Mouse (Mus musculus) lung, adult 2 months (tissue): ENCODE measurements at regions not wholly inside any gene's neighbourhood (a gene's known extent, or its start where the extent isn't known, plus 50 kb on each side); places are given as distances from the start of the nearest gene placed in this dataset.

Experiments used
- CTCF ChIP-seq: fragments of 200-500 bp; IDR thresholded peaks from 2 replicates; pipeline ENCODE4 v1.5.1; 2011; ENCODE audit warnings: mild to moderate bottlenecking, low read length, control low read depth; ENCODE audit not compliant: insufficient read depth
- POLR2A ChIP-seq: fragments of 200-500 bp; IDR thresholded peaks from 2 replicates; pipeline ENCODE4 v1.6.1; 2011; ENCODE audit warnings: low read depth, mild to moderate bottlenecking, control low read depth, low read length, borderline replicate concordance; ENCODE audit errors: extremely low read depth

DNA sequence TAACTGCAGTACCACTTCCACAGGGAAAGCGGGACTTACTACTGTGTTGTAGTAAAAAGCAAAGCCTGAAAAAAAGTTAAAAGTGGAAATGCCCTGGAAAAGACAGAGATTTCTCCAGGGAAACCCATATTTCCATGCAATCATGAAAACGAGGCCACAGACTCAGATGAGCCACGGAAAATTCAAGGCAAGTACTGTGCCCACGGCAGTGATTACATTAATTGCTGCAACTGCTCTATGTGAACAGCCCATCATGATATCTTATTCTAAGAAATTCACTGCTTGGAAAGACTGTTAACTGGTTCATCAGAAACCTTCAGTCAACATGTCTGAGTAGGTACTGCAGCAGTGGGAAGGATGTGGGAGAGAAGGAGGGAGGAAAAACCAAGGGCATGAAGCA, 330.1 kb upstream of the Aco1 start:
- no peak for TF ChIP-seq CTCF
- TF ChIP-seq POLR2A, result no peak
